Mouse (Mus musculus) forelimb bud, embryonic 11.5 days (tissue): Measurements from ENCODE around the gene Pcsk5.

Source experiments
- DNase-seq: peaks from one replicate; pipeline ENCODE4 v3.0.0-alpha.2; 2012; ENCODE audit warnings: low read depth, low spot score

Pcsk5 gene

DNA sequence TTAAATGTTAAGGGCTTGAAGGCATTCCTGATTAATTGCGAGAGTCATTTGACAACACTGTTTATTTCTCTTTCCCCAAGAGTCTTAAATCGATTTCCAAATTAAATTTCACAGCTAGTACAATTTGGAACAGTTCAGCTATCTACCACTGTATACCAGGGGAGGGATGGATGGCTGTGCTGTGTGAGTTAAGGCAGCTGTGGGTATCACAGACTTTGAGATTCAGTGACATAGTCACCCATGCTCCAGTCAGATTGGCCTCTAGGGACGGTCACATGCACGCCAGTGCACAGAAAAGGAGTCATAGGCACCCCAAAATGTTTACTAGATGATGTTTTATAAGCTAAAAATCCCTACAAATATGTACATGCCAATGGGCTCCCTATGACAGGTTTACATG, 260.0 kb downstream of the Pcsk5 start:
- no peak for DNase-seq

DNA sequence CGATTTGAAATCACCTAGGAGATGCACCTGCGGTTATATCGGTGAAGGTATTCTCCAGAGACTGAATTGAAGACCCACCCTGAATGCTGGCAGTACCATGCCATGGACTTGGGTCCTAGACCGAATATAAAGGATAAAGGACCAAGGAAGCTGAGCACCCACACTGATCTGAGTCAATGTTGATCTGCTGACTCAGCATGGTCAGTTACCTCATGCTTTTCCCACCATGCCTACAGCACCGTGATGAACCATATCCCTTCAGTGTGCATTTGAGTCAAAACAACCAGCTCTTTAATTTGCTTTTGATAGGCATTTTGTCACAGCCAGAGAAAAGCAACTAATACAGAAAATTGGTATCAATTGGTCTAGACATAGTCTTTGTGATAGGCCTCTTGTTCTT, 262.9 kb downstream of the Pcsk5 start:
- no peak for DNase-seq

DNA sequence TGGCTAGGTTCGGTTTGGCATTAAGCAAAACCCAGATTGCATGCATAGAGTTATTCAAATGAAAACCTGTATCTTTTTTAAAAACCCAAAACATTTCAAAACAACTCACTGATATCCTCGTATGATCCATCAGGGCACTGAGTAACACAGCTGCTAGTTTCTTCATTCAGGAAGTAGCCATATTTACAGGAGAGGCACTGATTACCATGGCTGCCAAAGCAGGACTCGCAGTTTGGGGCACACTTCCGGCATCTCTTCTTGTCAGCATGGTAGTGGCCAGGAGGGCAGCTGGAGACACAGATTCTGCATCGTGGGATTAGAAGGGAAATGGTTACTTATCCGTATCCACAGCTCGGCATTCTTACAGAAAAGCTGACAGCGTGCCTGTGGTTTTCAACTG, 265.1 kb downstream of the Pcsk5 start:
- no peak for DNase-seq

- no peak for DNase-seq
These were observed 266.5 kb downstream of the Pcsk5 start for GRCm38 (mm10) chr19:17570936-17571335.

DNA sequence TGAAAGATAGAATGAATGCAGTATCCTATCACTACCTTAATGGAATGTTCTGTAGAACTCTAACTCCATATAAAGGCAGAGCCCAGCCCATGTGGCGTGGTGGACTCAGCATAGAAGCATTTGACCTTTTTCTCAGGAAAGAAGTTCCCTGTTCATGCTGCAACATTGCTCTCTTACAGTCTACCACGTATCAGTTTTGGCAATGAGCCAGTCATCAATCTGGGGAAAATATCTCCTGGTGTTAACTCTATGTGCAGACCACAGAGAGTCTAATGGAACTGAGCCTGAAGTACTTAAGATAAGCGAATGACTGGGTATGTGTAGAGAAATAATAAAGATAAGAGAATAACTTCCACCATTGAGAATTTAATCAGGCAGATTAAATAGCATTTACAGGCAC, 270.2 kb downstream of the Pcsk5 start:
- DNase-seq: no peak

GRCm38 (mm10) chr19:17566097-17566496, 271.3 kb downstream of the Pcsk5 start:
- DNase-seq: no peak

DNA sequence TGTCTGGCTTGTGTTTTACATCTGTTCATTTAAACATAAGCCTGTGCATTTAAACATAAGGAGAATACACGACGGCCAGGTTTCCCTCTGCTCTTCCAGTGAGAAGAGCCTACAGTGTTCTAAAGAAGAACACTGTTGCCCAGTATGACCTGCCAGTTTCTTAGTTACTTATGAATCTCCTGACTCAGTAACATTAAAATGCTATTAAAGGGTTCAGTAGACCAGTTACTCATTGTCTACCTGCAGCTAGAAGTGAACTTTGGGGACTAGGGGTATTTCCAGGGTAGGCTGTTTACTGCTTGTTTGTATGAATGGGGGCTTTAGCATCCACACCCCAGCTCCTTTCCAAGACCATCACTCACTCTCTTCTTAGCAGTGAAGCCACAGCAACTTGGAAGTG, 278.7 kb downstream of the Pcsk5 start:
- DNase-seq: no peak

DNA sequence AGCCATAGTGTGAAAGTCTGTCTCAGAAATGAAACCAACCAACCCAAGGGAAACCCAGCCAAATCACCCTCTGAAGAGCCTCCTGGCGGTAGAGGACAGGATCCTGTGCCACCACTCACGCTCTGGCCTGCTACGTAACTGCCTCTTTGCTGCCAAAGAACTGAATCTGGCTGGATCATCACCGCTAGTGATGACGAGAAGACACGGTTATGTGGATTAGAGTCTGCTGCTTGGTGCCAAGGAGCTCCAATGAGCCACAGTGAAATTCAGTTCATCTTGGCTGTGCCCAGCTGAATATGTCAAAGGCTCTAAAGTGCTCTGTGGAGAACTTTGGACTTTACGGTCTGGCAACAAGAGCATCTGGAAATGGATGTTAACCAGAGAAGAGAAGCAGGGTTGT, 282.3 kb downstream of the Pcsk5 start:
- DNase-seq: no peak

GRCm38 (mm10) chr19:17554571-17554970, 282.9 kb downstream of the Pcsk5 start:
- no peak for DNase-seq

DNA sequence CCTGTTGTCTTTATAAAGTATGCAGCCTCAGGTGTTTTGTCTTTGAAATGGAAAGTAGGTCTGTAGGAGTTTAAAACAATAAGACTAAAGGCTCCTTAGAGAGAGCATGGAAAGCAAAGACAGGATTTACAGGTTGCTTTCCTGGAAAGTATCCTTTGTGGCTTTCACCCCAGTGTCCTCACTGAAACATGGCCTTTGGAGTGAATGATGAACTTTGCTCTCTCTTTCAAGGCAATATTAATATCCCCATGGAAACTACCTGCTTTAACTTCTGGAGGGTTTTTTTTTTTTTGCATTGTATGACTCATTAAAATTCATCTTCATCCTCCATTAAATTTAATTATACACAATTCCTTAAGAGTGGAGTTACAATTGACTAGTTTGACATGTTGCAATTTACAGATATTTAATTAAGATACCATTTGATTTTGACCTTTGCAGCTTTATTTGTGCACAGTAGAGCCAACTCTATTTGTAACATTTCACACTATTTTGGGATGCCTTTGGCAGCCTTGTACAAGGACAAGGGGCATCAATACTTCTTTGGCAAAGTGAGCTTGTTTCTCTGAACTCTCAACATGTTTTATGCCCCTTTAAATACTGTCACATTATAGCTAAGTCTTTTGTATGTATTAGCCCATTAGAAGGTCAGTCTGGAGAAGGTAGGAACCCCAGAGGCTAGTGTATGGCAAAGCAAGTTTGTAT, 283.9 kb downstream of the Pcsk5 start:
- DNase-seq: no peak

DNA sequence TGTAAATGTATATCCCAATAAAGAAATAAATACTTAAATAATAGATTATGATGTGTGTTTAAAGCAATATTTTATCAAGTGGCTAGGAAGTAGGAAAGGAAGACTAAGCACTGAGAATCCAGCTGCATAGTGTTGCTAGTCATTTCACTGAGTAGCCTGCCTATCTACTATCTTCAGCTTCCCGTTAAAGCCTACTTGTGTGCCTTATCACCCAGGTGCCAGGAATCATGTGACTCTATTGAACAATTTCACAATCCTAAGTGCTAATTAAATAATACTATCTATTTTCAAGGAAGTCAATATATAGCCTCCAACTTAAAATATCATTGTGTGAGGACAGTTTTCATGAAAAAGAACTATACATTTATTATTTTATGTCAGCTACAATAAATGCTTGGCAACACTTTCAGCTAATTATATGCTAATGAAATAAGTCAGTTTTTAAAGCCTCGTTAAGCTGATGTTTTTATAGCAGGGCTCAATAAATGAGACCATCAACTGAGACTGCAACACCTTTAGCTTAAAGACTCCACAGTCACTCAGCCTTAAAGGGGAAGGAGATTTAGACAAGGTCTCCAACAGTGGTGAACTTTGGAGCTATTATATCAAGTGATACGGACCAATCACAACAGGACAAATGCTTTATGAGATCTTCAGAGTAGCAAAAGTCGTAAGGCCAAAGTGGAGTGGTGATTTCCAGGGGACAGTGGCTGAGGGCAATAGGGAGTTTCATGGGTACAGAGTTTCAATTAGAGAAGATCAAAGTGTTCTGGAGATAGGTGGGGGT, 308.5 kb downstream of the Pcsk5 start:
- DNase-seq: no peak

DNA sequence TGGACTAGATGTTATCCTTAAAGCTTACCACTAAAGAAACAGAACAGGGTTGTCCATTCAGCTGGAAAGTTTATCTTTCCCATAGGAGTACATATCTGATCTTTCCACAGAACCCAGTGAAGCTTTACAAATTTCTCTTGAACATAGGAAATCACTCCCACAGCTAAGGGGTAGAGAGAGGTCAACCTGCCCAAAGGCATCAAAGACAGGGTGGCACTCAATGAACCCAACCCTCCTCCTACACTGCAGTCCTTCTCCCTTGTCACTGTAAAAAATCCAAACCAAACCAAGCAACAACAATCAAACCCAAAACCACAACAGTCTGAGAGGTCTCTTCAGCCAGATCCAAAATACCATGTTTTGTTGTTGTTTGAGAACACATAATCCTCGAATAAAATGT, 311.9 kb downstream of the Pcsk5 start:
- DNase-seq: no peak

DNA sequence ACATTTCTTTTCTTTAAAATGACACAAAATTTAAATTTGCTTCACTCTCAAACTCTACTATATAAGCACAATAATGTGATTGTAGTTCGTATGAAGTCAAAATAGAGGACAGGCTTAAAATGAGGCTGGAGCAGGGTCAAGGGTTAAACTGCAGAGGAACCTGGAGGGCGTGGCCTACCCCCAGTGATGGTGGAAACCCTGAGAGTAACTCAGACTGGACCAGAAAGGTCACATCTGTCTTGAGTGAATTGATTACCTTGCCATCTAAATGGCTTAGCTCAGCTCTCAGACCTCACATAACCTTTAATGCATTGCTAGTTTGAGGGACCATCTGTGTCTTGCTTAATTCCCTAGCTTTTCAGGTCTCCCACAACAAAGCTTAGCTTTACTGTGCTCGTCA, 323.0 kb downstream of the Pcsk5 start:
- no peak for DNase-seq

DNA sequence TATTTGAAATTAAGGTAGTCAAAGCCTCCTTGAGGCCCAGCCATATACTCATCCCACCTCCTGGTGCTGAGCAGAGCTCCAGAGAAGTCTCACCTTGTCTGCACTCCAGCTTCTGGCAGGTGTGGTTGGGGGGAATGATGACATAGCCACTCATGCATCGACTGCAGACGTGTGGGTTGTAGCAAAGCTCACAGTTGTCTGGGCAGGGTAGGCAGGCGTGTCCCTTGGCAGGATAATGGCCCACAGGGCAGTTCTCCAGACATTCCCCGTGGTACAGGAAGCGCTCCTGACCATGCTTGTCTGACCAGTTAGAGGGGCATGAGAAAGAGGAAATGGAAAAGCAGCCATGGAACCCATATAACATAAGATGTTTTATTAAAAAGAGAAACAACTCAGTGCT, 326.1 kb downstream of the Pcsk5 start:
- no peak for DNase-seq

DNA sequence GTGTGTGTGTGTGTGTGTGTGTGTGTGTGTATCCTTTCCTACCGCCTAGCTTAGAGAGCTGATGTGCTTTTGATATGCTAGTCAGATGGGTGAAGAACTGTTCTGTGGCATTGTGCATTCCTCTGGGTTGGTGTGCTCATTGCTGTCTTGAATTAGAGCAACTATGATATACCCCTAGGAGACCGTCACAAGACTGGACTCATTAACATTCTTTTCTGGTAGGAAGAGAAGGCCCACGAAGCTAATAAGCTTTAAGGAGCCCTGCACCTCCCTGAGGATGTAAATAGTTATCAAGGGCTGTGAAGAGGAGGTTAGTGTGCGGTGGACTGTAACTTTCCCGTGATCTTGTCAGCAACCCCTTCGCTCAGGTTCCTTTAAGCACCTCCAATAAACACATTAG, 333.2 kb downstream of the Pcsk5 start:
- no peak for DNase-seq

- no peak for DNase-seq
These were observed 338.7 kb downstream of the Pcsk5 start for GRCm38 (mm10) chr19:17498586-17499235.

- DNase-seq: no peak
These were observed 341.3 kb downstream of the Pcsk5 start for GRCm38 (mm10) chr19:17496131-17496530.

GRCm38 (mm10) chr19:17491822-17492544, 345.4 kb downstream of the Pcsk5 start:
- DNase-seq: no peak

GRCm38 (mm10) chr19:17491322-17491721, 346.1 kb downstream of the Pcsk5 start:
- DNase-seq: no peak

- no peak for DNase-seq
These were observed 347.6 kb downstream of the Pcsk5 start for GRCm38 (mm10) chr19:17489866-17490141.

GRCm38 (mm10) chr19:17489041-17489865, 348.2 kb downstream of the Pcsk5 start:
- DNase-seq: no peak
